ENCODE assay signal across 29 mouse cellular contexts in genomic region chr14:44827736-44828135, GRCm38 (mm10). TPM values are rescaled to one million over a fixed set of nuclear protein-coding genes. Genes with fewer than 3 reads are reported as not detected.
"Had no signal": no experiment of that assay in that cellular context is flagged by ENCODE, and none has a peak within 500 bp of the region (broad histone marks: within the 10 kb centered on the region; RNA-seq: fewer than 3 reads in every experiment).

No protein-coding gene starts in this region.

- DNase-seq: gastrocnemius, adult 2 months; gastrocnemius, postnatal 10 days; gastrocnemius, postnatal 25 days; heart, adult 18-20 months; heart, postnatal 10 days; heart, postnatal 4 days; kidney, adult 18-20 months; kidney, adult 8-10 months; kidney, postnatal 14 days; kidney, postnatal 36 days; layer of hippocampus, adult 9-11 months; liver; liver, embryonic 13.5 days had no signal

- ATAC-seq: hindbrain, embryonic 16.5 days; inflammation-experienced regulatory T-cells, adult 6 months; intestine, embryonic 15.5 days; intestine, postnatal 0 days had no signal

RNA-seq across cellular contexts. Expression of gene Ptgdr, which starts 31.4 kb away (rescaled TPM):
- total RNA-seq: gastrocnemius, adult 2 months; gastrocnemius, postnatal 10 days; gastrocnemius, postnatal 25 days; gastrocnemius, postnatal 4 days; heart, adult 18-20 months; heart, adult 8-10 months; heart, postnatal 10 days; heart, postnatal 25 days; heart, postnatal 4 days had no signal
- polyA plus RNA-seq: heart, embryonic 10.5 days; heart, embryonic 12.5 days; heart, embryonic 14.5 days; heart, embryonic 16.5 days; hindbrain, embryonic 10.5 days; inflammation-experienced regulatory T-cells, adult 6 months; intestine, embryonic 15.5 days; kidney, embryonic 15.5 days; kidney, postnatal 0 days; liver, embryonic 11.5 days; liver, embryonic 13.5 days; liver, embryonic 15.5 days had no signal
